Mouse (Mus musculus): Measurements from ENCODE around the gene Med8.

- TF ChIP-seq CTCF (IDR thresholded peaks at IDR 0.05; ENCODE audit: extremely low read depth, insufficient read length, insufficient replicate concordance, low read depth, low read length) (no peak), POLR2A (IDR thresholded peaks at IDR 0.05; ENCODE audit: low read depth, low read length) (peak; percentile 71; the same call in 1 of the 2 replicates)
These were observed at the start of gene Med8, which contains the start of gene Szt2 for GRCm38 (mm10) chr4:118409142-118409900.
